Mouse (Mus musculus): ENCODE results near the gene Klra10.
"Not testable (repeated sequence)": the region's sequence is repeated elsewhere in the genome, so short reads cannot be mapped to it uniquely, and the experiment has no call there.

Gene Klra10

GRCm38 (mm10) chr6:130281828-130282227, at the start of gene Klra10:
Gene Klra10 (minus strand): TSS chr6:130281928.
- DNase-seq (ENCODE audit: low read depth): not testable (repeated sequence)

GRCm38 (mm10) chr6:130287984-130288649, 6.4 kb upstream of the Klra10 start:
- no peak for DNase-seq (ENCODE audit: low read depth)

- no peak for DNase-seq (ENCODE audit: low read depth)
Observed at GRCm38 (mm10) chr6:130255326-130255725, 26.4 kb downstream of the Klra10 start.

GRCm38 (mm10) chr6:130237536-130237935, 44.2 kb downstream of the Klra10 start:
- no peak for DNase-seq (ENCODE audit: low read depth)

GRCm38 (mm10) chr6:130236635-130237034, 45.1 kb downstream of the Klra10 start:
- DNase-seq (ENCODE audit: low read depth): no peak

- no peak for DNase-seq (ENCODE audit: low read depth)
Observed at GRCm38 (mm10) chr6:130233222-130233621, 48.5 kb downstream of the Klra10 start, which contains the start of gene Klra7. Gene Klra7 (minus strand): TSS chr6:130233322.
